ENCODE assay signal across 12 mouse cellular contexts in genomic region chrX:107329849-107330248, GRCm38 (mm10).
A peak's percentile ranks its signal among the peaks of the same experiment; 100 is the strongest.
DNase-seq lines count a peak whose midpoint lies in the region; ATAC-seq and TF ChIP-seq lines count a peak whose summit lies in the region.
"Had no signal": no experiment of that assay in that cellular context is flagged by ENCODE, and none has a peak within 500 bp of the region (broad histone marks: within the 10 kb centered on the region; RNA-seq: fewer than 3 reads in every experiment).

No protein-coding gene starts in this region.

- DNase-seq in gastrocnemius, postnatal 25 days, result peak; percentile 6
- no peak for DNase-seq in gastrocnemius, postnatal 14 days
- peak; percentile 14 for DNase-seq in lung, postnatal 25 days (ENCODE audit: low spot score)
- DNase-seq in lung, postnatal 0 days (ENCODE audit: low spot score), result no peak
- DNase-seq in embryonic facial prominence, embryonic 11.5 days (ENCODE audit: low spot score), result peak; percentile 25
- DNase-seq: cerebellum, adult 8-10 months had no signal

- H3K4me1 ChIP-seq in lung, postnatal 0 days (ENCODE audit: insufficient read depth, low read depth, low read length), result no peaks in the 10 kb centered on the region
- no peaks in the 10 kb centered on the region for H3K4me1 ChIP-seq in embryonic facial prominence, embryonic 11.5 days (ENCODE audit: control insufficient read depth, insufficient read depth, low read length)
- H3K4me1 ChIP-seq in forebrain, embryonic 15.5 days, result no peaks in the 10 kb centered on the region
- H3K4me1 ChIP-seq: heart, embryonic 15.5 days; intestine, embryonic 15.5 days had no signal

- intact Hi-C loops in gastrocnemius, postnatal 14 days (cut with DNase I; ENCODE audit: low total_unique reads), result no loop called here

- no peaks in the 10 kb centered on the region for H3K36me3 ChIP-seq in lung, postnatal 0 days (ENCODE audit: insufficient read depth, low read length)
- H3K36me3 ChIP-seq in embryonic facial prominence, embryonic 11.5 days (replicated peaks; ENCODE audit: control insufficient read depth, insufficient read depth, low read depth, low read length), result no peaks in the 10 kb centered on the region
- no peaks in the 10 kb centered on the region for H3K36me3 ChIP-seq in forebrain, embryonic 15.5 days
- H3K36me3 ChIP-seq: heart, embryonic 15.5 days; intestine, embryonic 15.5 days had no signal

- no peak overlapping the region for H3K4me3 ChIP-seq in lung, postnatal 0 days (ENCODE audit: low read depth, low read length)
- no peak overlapping the region for H3K4me3 ChIP-seq in embryonic facial prominence, embryonic 11.5 days (ENCODE audit: low read depth, low read length)
- H3K4me3 ChIP-seq in forebrain, embryonic 15.5 days, result no peak overlapping the region
- H3K4me3 ChIP-seq: heart, embryonic 15.5 days; intestine, embryonic 15.5 days had no signal

- no peak for TF ChIP-seq CTCF in lung, postnatal 0 days (IDR thresholded peaks at IDR 0.05)

- H3K27ac ChIP-seq in lung, postnatal 0 days (ENCODE audit: low read length), result no peak overlapping the region
- H3K27ac ChIP-seq in embryonic facial prominence, embryonic 11.5 days (replicated peaks; ENCODE audit: low read depth, low read length), result no peak overlapping the region
- H3K27ac ChIP-seq in forebrain, embryonic 15.5 days (replicated peaks), result no peak overlapping the region
- H3K27ac ChIP-seq: heart, embryonic 15.5 days; intestine, embryonic 15.5 days had no signal

- no peak overlapping the region for H3K4me2 ChIP-seq in lung, postnatal 0 days (replicated peaks; ENCODE audit: low read depth, low read length)
- H3K4me2 ChIP-seq in embryonic facial prominence, embryonic 11.5 days (ENCODE audit: low read depth, low read length), result no peak overlapping the region
- H3K4me2 ChIP-seq in forebrain, embryonic 15.5 days (replicated peaks), result no peak overlapping the region
- H3K4me2 ChIP-seq: heart, embryonic 15.5 days; intestine, embryonic 15.5 days had no signal

- no peaks in the 10 kb centered on the region for H3K9me3 ChIP-seq in lung, postnatal 0 days (ENCODE audit: low read length)
- H3K9me3 ChIP-seq in embryonic facial prominence, embryonic 11.5 days (replicated peaks; ENCODE audit: control insufficient read depth, low read length), result no peaks in the 10 kb centered on the region
- H3K9me3 ChIP-seq in forebrain, embryonic 15.5 days, result no peaks in the 10 kb centered on the region
- H3K9me3 ChIP-seq: heart, embryonic 15.5 days; intestine, embryonic 15.5 days had no signal

- no peak for ATAC-seq in lung, postnatal 0 days
- ATAC-seq in embryonic facial prominence, embryonic 11.5 days (replicated peaks; ENCODE audit: insufficient number of reproducible peaks, low FRiP score, low TSS enrichment, low read depth), result no peak
- peak; percentile 70; the same call in 1 of the 2 replicates for ATAC-seq in monocyte, adult 5-6 weeks (replicated peaks; ENCODE audit: insufficient number of reproducible peaks, low FRiP score, low TSS enrichment, poor library complexity, severe bottlenecking)
- no peak for ATAC-seq in megakaryocyte-erythroid progenitor cell, adult 5-6 weeks (replicated peaks; ENCODE audit: low FRiP score, low TSS enrichment, poor library complexity, severe bottlenecking)
- no peak for ATAC-seq in forebrain, embryonic 15.5 days (replicated peaks)
- ATAC-seq: CD4-positive, CD25-positive, alpha-beta regulatory T cell, adult 4 months; intestine, embryonic 15.5 days had no signal

- WGBS in lung, postnatal 0 days, result 57% methylated on average over 3 of the region's 3 CpGs
- 60% methylated on average over 3 of the region's 3 CpGs for WGBS in embryonic facial prominence, embryonic 11.5 days
- 80% methylated on average over 3 of the region's 3 CpGs for WGBS in forebrain, embryonic 15.5 days

- no peak for TF ChIP-seq EP300 in lung, postnatal 0 days (IDR thresholded peaks at IDR 0.05)

- H3K27me3 ChIP-seq in lung, postnatal 0 days (replicated peaks; ENCODE audit: insufficient read depth, low read length), result no peaks in the 10 kb centered on the region
- H3K27me3 ChIP-seq in embryonic facial prominence, embryonic 11.5 days (ENCODE audit: control insufficient read depth, insufficient read depth, low read length), result no peaks in the 10 kb centered on the region
- no peaks in the 10 kb centered on the region for H3K27me3 ChIP-seq in forebrain, embryonic 15.5 days
- H3K27me3 ChIP-seq: heart, embryonic 15.5 days; intestine, embryonic 15.5 days had no signal

- H3K9ac ChIP-seq in lung, postnatal 0 days (replicated peaks; ENCODE audit: low read depth), result no peak overlapping the region
- H3K9ac ChIP-seq in embryonic facial prominence, embryonic 11.5 days (replicated peaks; ENCODE audit: low read length), result no peak overlapping the region
- no peak overlapping the region for H3K9ac ChIP-seq in forebrain, embryonic 15.5 days (replicated peaks)
- H3K9ac ChIP-seq: heart, embryonic 15.5 days; intestine, embryonic 15.5 days had no signal

Comparison
In these comparisons a context has a peak if more than half of its experiments do, and no peak if none do; other contexts are left out.
1. DNase-seq: peak in gastrocnemius, postnatal 25 days (single experiment), lung, postnatal 25 days (single experiment) and embryonic facial prominence, embryonic 11.5 days (single experiment); none in gastrocnemius, postnatal 14 days (single experiment) and lung, postnatal 0 days (single experiment).